Mouse (Mus musculus) ES-Bruce4 (cell line): ENCODE results near the gene Lamb3.

Experiments
- CTCF ChIP-seq: IDR thresholded peaks from one replicate; pipeline ENCODE4 v1.8.1; 2011; ENCODE audit warnings: low read depth, low read length
- POLR2A ChIP-seq: IDR thresholded peaks from one replicate; pipeline ENCODE4 v1.8.1; 2011; ENCODE audit warnings: low read length; ENCODE audit not compliant: insufficient read depth

- TF ChIP-seq POLR2A (no peak), CTCF (no peak)
Observed at GRCm38 (mm10) chr1:193333776-193334175, 126.3 kb downstream of the Lamb3 start.
